Mouse (Mus musculus): ENCODE results near the gene Lgi4.

DNA sequence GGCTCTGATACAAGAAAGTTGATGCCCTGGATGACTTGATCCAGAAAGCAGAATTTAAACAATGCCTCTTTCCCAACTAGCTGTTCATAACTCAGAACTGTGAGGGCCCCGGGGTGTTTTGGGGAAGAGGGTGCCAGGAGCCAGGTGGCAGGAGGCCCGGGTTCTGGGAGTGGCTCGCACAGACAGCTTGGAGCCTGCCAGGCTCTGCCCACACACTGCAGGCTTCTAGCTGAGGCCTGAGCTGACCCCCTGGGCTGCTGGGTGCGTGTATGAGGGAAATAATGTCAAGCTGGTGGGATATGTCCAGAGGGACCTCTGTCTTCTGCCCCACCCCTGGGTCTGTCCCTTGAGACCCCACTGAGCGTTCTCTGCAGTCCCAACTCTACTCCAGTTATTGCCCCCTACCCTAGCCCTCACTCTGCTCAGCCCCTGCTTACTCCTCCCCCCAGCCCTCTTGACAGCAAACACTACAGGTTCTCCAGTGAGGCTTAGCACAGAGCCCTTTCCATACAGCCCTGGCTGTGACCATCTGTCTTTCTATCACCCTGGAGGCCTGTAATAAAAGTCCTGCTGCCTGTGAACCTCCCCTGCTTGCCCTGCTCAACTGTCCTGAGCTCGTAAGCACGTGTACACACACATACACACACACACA is 15.0 kb downstream of the Lgi4 start:
- TF ChIP-seq EP300 (IDR thresholded peaks at IDR 0.05) (no peak), CTCF (IDR thresholded peaks at IDR 0.05) (no peak)
